Mouse (Mus musculus) CH12.LX (cell line): ENCODE measurements around the gene Unc13a. TPM values are rescaled to one million over a fixed set of nuclear protein-coding genes. Genes with fewer than 3 reads are reported as not detected.

Experiments
- DNase-seq: peaks from one replicate; pipeline ENCODE4 v3.0.0-alpha.2; 2013; ENCODE audit errors: extremely low read depth
- H3K27ac ChIP-seq: 2 replicates; pipeline ENCODE4 v1.5.1; 2012; ENCODE audit warnings: low read depth, mild to moderate bottlenecking, control low read depth, moderate library complexity; ENCODE audit not compliant: insufficient read depth
- H3K27me3 ChIP-seq: replicated peaks from 2 replicates; pipeline ENCODE3; 2012; ENCODE audit warnings: inconsistent platforms
- H3K36me3 ChIP-seq, 2 experiments: replicated peaks in 1 of 2; 2 replicates each; pipeline versions ENCODE3 to v1.6.1; 2012; ENCODE audit warnings: inconsistent platforms in 1 of 2, low read length in 1 of 2, mild to moderate bottlenecking in 1 of 2, mixed read lengths in 1 of 2, moderate library complexity in 1 of 2; ENCODE audit not compliant: control insufficient read depth in 1 of 2, insufficient read depth in 1 of 2
- H3K4me1 ChIP-seq, 2 experiments: 2 replicates each; pipeline ENCODE4 v1.6.1; 2012; ENCODE audit warnings: inconsistent platforms in 1 of 2, moderate library complexity in 1 of 2; ENCODE audit not compliant: insufficient read depth in 2 of 2, control insufficient read depth in 1 of 2
- H3K4me2 ChIP-seq: 2 replicates; pipeline ENCODE4 v1.6.1; 2012; ENCODE audit warnings: low read depth, mild to moderate bottlenecking, control low read depth; ENCODE audit not compliant: poor library complexity, insufficient read depth, severe bottlenecking
- H3K4me3 ChIP-seq, 3 experiments: fragments of 150-350 bp in 1 of 3; sonication (generic) in 1 of 3; replicated peaks in 1 of 3; 2 replicates each; pipeline versions ENCODE3 to v1.5.1; 2011 to 2012; ENCODE audit warnings: low read depth in 2 of 3, low read length in 2 of 3, mild to moderate bottlenecking in 2 of 3, moderate library complexity in 2 of 3, control low read depth in 1 of 3, improper control_type of control experiment in 1 of 3, inconsistent platforms in 1 of 3, mixed read lengths in 1 of 3; ENCODE audit not compliant: poor library complexity in 1 of 3
- H3K79me2 ChIP-seq: replicated peaks from 2 replicates; pipeline ENCODE4 v1.6.1; 2012; ENCODE audit warnings: mild to moderate bottlenecking, moderate library complexity; ENCODE audit not compliant: control insufficient read depth, poor library complexity, insufficient read depth, severe bottlenecking; ENCODE audit errors: extremely low read depth
- H3K9ac ChIP-seq: 2 replicates; pipeline ENCODE4 v1.6.1; 2012; ENCODE audit warnings: low read depth, mild to moderate bottlenecking, control low read depth, moderate library complexity; ENCODE audit not compliant: insufficient read depth
- H3K9me3 ChIP-seq: replicated peaks from 2 replicates; pipeline ENCODE3; 2012; ENCODE audit warnings: low read length, inconsistent platforms, mixed read lengths
- BHLHE40 ChIP-seq: IDR thresholded peaks from 2 replicates; pipeline ENCODE4 v1.6.1; 2011; ENCODE audit warnings: mild to moderate bottlenecking, low read depth, low read length, improper control_type of control experiment
- CHD2 ChIP-seq: IDR thresholded peaks from 2 replicates; pipeline ENCODE4 v1.6.1; 2011; ENCODE audit warnings: low read length, improper control_type of control experiment
- CTCF ChIP-seq, 2 experiments: IDR thresholded peaks in 1 of 2; conservative IDR thresholded peaks in 1 of 2; 2 replicates each; pipeline ENCODE4 v1.5.1; 2011 to 2012; ENCODE audit warnings: low read depth in 2 of 2, low read length in 2 of 2, improper control_type of control experiment in 1 of 2, inconsistent platforms in 1 of 2, mild to moderate bottlenecking in 1 of 2, moderate library complexity in 1 of 2
- E2F4 ChIP-seq: IDR thresholded peaks from 2 replicates; pipeline ENCODE4 v1.6.1; 2011; ENCODE audit warnings: low read depth, low read length, improper control_type of control experiment; ENCODE audit not compliant: insufficient replicate concordance
- ELF1 ChIP-seq: IDR thresholded peaks from 2 replicates; pipeline ENCODE4 v1.6.1; 2014; ENCODE audit warnings: low read depth, mild to moderate bottlenecking, inconsistent platforms, low read length, improper control_type of control experiment
- EP300 ChIP-seq: IDR thresholded peaks from 2 replicates; pipeline ENCODE4 v1.6.1; 2011; ENCODE audit warnings: low read length, improper control_type of control experiment
- ETS1 ChIP-seq: conservative IDR thresholded peaks from 2 replicates; pipeline ENCODE4 v1.6.1; 2012; ENCODE audit warnings: low read depth, mild to moderate bottlenecking, inconsistent platforms, low read length, improper control_type of control experiment, moderate library complexity
- HCFC1 ChIP-seq: IDR thresholded peaks from 2 replicates; pipeline ENCODE4 v1.6.1; 2012; ENCODE audit warnings: low read depth, mild to moderate bottlenecking, inconsistent platforms, low read length, improper control_type of control experiment
- IRF4 ChIP-seq: IDR thresholded peaks from 2 replicates; pipeline ENCODE4 v1.6.1; 2014; ENCODE audit warnings: low read depth, mild to moderate bottlenecking, inconsistent platforms, low read length, improper control_type of control experiment
- JUN ChIP-seq: IDR thresholded peaks from 2 replicates; pipeline ENCODE4 v1.6.1; 2011; ENCODE audit warnings: low read depth, mild to moderate bottlenecking, low read length, improper control_type of control experiment, moderate library complexity; ENCODE audit not compliant: insufficient read depth
- KAT2A ChIP-seq: IDR thresholded peaks from 2 replicates; pipeline ENCODE4 v1.6.1; 2012; ENCODE audit warnings: low read length, improper control_type of control experiment, inconsistent platforms; ENCODE audit not compliant: insufficient replicate concordance
- MAFK ChIP-seq: IDR thresholded peaks from 2 replicates; pipeline ENCODE4 v1.6.1; 2011; ENCODE audit warnings: low read length, improper control_type of control experiment; ENCODE audit not compliant: insufficient replicate concordance
- MEF2A ChIP-seq: IDR thresholded peaks from 2 replicates; pipeline ENCODE4 v1.6.1; 2014; ENCODE audit warnings: low read depth, mild to moderate bottlenecking, inconsistent platforms, low read length, improper control_type of control experiment, borderline replicate concordance
- MXI1 ChIP-seq: IDR thresholded peaks from 2 replicates; pipeline ENCODE4 v1.6.1; 2011; ENCODE audit warnings: mild to moderate bottlenecking, low read depth, low read length, improper control_type of control experiment
- NELFE ChIP-seq: IDR thresholded peaks from 2 replicates; pipeline ENCODE4 v1.6.1; 2011; ENCODE audit warnings: low read depth, low read length, improper control_type of control experiment
- NRF1 ChIP-seq: IDR thresholded peaks from 2 replicates; pipeline ENCODE4 v1.6.1; 2014; ENCODE audit warnings: low read depth, mild to moderate bottlenecking, inconsistent platforms, low read length, improper control_type of control experiment, moderate library complexity
- PAX5 ChIP-seq: IDR thresholded peaks from 2 replicates; pipeline ENCODE4 v1.6.1; 2012; ENCODE audit warnings: low read length, inconsistent platforms, mixed read lengths
- POLR2A ChIP-seq: IDR thresholded peaks from 2 replicates; pipeline ENCODE4 v1.6.1; 2011; ENCODE audit warnings: low read depth, mild to moderate bottlenecking, improper control_type of control experiment, low read length
- POLR2AphosphoS2 ChIP-seq: IDR thresholded peaks from 2 replicates; pipeline ENCODE4 v1.6.1; 2011; ENCODE audit warnings: low read depth, low read length, improper control_type of control experiment
- RAD21 ChIP-seq: IDR thresholded peaks from 2 replicates; pipeline ENCODE4 v1.6.1; 2011; ENCODE audit warnings: low read depth, mild to moderate bottlenecking, low read length, improper control_type of control experiment, moderate library complexity
- RCOR1 ChIP-seq: conservative IDR thresholded peaks from 2 replicates; pipeline ENCODE4 v1.6.1; 2012; ENCODE audit warnings: low read depth, mild to moderate bottlenecking, inconsistent platforms, low read length, improper control_type of control experiment
- SIN3A ChIP-seq: IDR thresholded peaks from 2 replicates; pipeline ENCODE4 v1.6.1; 2012; ENCODE audit warnings: low read length, improper control_type of control experiment, inconsistent platforms
- SMC3 ChIP-seq: IDR thresholded peaks from 2 replicates; pipeline ENCODE4 v1.6.1; 2011; ENCODE audit warnings: low read depth, low read length, improper control_type of control experiment
- TBP ChIP-seq: conservative IDR thresholded peaks from 2 replicates; pipeline ENCODE4 v1.6.1; 2011; ENCODE audit warnings: low read depth, low read length, improper control_type of control experiment
- TCF12 ChIP-seq: IDR thresholded peaks from 2 replicates; pipeline ENCODE4 v1.6.1; 2014; ENCODE audit warnings: low read depth, mild to moderate bottlenecking, inconsistent platforms, low read length, improper control_type of control experiment
- UBTF ChIP-seq: IDR thresholded peaks from 2 replicates; pipeline ENCODE4 v1.6.1; 2012; ENCODE audit warnings: low read depth, mild to moderate bottlenecking, inconsistent platforms, low read length, improper control_type of control experiment, moderate library complexity
- USF1 ChIP-seq: IDR thresholded peaks from 2 replicates; pipeline ENCODE4 v1.6.1; 2014; ENCODE audit warnings: low read depth, mild to moderate bottlenecking, inconsistent platforms, low read length, improper control_type of control experiment
- USF2 ChIP-seq: conservative IDR thresholded peaks from 2 replicates; pipeline ENCODE4 v1.6.1; 2011; ENCODE audit warnings: low read depth, low read length, improper control_type of control experiment
- ZKSCAN1 ChIP-seq: IDR thresholded peaks from 2 replicates; pipeline ENCODE4 v1.6.1; 2012; ENCODE audit warnings: low read depth, inconsistent platforms, low read length, improper control_type of control experiment, borderline replicate concordance
- ZMIZ1 ChIP-seq: IDR thresholded peaks from 2 replicates; pipeline ENCODE4 v1.6.1; 2012; ENCODE audit warnings: low read depth, mild to moderate bottlenecking, inconsistent platforms, low read length, improper control_type of control experiment
- ZNF384 ChIP-seq: IDR thresholded peaks from 2 replicates; pipeline ENCODE4 v1.6.1; 2012; ENCODE audit warnings: low read depth, low read length, improper control_type of control experiment, inconsistent platforms
- dilution Hi-C: fragments of 300-500 bp; cut with MboI; formaldehyde crosslinking; loops from 2 replicates; pipeline ENCODE4 v1.14.3; 2020; ENCODE audit warnings: low sequenced_read_pairs; ENCODE audit not compliant: extremely low pct_unique_long_range_greater_than_20kb, extremely low pct_ligation_motif_present
- in situ Hi-C: fragments of 300-500 bp; cut with MboI; formaldehyde crosslinking; loops from 3 replicates; pipeline ENCODE4 v1.14.3; 2019; ENCODE audit warnings: low sequenced_read_pairs, low pct_ligation_motif_present, low pct_unique_long_range_greater_than_20kb, mixed read lengths
- polyA plus RNA-seq: library from polyadenylated mRNA; unstranded; fragments of >175 nt; gene quantifications from 2 replicates; pipeline ENCODE4 v1.2.1, GENCODE M21; 2012; ENCODE audit warnings: low read depth; ENCODE audit not compliant: insufficient read length
- total RNA-seq, 2 experiments: library from RNA; depleted of rRNA; stranded (reverse); fragments of 300-350 nt in 1 of 2; fragments of >200 nt in 1 of 2; gene quantifications; 2 replicates each; pipeline ENCODE4 v1.2.3; 2012 to 2014

Unc13a gene
- total and polyA plus RNA-seq, 3 experiments = 0.68 to 2.1 (median 1.0) TPM

DNA sequence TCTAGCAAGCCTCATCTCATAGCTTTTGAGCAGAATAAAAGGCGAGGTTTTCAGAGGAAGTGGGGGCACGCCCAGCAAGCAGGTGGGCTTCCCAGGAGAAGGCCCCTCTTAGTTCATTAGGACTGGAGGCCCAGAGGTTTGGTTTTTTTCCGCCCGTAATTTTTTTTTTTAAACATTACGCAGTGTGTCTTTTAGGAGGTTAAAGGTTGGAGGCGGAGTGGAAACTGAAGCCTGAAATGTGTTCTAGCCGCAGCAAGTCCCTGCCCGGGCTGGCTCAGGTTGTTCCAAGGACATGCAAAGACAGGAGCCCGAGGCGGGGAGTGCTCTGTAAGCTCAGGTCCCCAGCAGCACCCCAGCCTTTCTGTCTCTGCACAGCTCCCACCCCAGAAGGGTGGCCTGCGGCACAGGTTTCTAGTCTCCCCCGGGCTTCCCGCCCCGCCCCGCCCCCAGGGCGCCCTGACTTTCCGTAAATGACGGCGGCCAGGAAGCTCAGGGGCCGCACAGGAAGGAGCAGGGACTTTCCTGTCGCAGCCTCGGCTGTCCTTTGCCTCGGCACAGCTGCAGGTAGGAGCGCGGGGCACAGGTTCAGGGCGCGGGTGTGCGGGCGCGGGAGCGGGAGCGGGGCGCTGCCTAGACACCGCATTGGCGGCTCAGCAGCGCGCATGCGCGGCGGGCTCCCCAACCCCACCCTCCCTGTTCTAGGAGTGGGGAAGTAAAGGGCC, 4.6 kb upstream of the Unc13a start, which contains the start of gene Jak3:
Jak3 (plus strand) TSS at position 277 of the 722 bp plus-strand sequence.
- in situ Hi-C loops = no loop called here
- DNase-seq = peak; percentile 82

DNA sequence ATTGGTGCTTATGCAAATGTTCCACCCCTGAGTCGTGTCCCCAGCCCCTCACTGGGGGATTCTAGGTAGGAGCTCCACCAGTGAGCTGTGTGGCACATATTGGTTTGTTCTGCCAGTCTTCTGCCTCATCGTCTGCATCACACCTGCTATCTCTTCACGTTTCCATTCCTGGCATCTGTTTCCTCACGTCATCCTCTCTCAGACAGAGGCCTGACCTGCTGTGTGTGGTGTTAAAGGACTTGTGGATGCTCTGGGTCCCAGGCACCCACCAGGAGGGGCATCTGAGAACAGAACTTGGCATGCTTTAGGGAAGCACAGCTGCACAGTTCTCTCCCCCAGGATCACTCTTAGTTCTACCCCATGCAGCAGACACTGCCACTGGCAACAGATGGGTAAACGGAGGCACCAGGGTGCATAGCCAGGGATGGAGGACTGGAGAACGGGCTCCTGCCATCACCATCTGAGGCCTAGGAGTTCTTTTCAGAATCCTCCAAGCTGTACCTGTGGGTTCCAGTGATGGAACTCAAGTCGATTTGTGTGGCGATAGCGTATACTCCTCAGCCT, 4.0 kb upstream of the Unc13a start:
- TF ChIP-seq NRF1 (no peak), PAX5 (no peak), SMC3 (no peak), TCF12 (peak; percentile 7; the same call in 1 of the 2 replicates), ZKSCAN1 (no peak), ETS1 (peak; percentile 19; the same call in 1 of the 2 replicates), MAFK (no peak), MEF2A (no peak), ZNF384 (no peak), E2F4 (no peak), CTCF (conservative IDR thresholded peaks at IDR 0.05 in 1 of 2, IDR thresholded peaks at IDR 0.05 in 1 of 2; ENCODE audit: low read depth in 2 of 2, low read length in 2 of 2) (no peak), CHD2 (no peak), UBTF (no peak)
- in situ Hi-C loops = no loop called here
- Histone ChIP-seq H3K79me2 (peaks cover 15% of the 10 kb centered on the region), H3K4me1 (peaks cover 30 to 60% of the 10 kb centered on the region in 2 experiments), H3K9me3 (no peaks in the 10 kb centered on the region), H3K27ac (peak overlapping the region; percentile 93), H3K27me3 (peaks cover 6% of the 10 kb centered on the region), H3K4me3 (peak overlapping the region; percentile 0 to 72 (median 37)), H3K36me3 (peaks cover 19 to 26% of the 10 kb centered on the region in 2 experiments), H3K4me2 (peak overlapping the region; percentile 94), H3K9ac (peak overlapping the region; percentile 90; the same call in 1 of the 2 replicates)
- dilution Hi-C loops = no loop called here
- peak; percentile 34 for DNase-seq

More for the DNA sequence above, 4.6 kb upstream of the Unc13a start, which contains the start of gene Jak3:
- H3K79me2 ChIP-seq = peaks cover 15% of the 10 kb centered on the region
- H3K9me3 ChIP-seq = no peaks in the 10 kb centered on the region
- peak within 1 kb of the TSS; percentile 93 for H3K27ac ChIP-seq
- dilution Hi-C loops = no loop called here
- peak within 1 kb of the TSS; percentile 90 for H3K9ac ChIP-seq
- TF ChIP-seq JUN (no peak), CHD2 (peak; percentile 53; the same call in 1 of the 2 replicates), POLR2A (peak; percentile 85), NELFE (peak; percentile 70), PAX5 (no peak), RCOR1 (no peak), EP300 (0 out of 2 replicates have a peak, but pooled peaks have one; percentile 8), ZNF384 (peak; percentile 88), MXI1 (peak; percentile 73; the same call in 1 of the 2 replicates), BHLHE40 (peak; percentile 37; the same call in 1 of the 2 replicates), UBTF (peak; percentile 79; the same call in 1 of the 2 replicates), ETS1 (no peak), IRF4 (peak; percentile 83), SMC3 (no peak), TCF12 (peak; percentile 95), USF2 (no peak), NRF1 (peak; percentile 85), KAT2A (0 out of 2 replicates have a peak, but pooled peaks have one; percentile 30), POLR2AphosphoS2 (0 out of 2 replicates have a peak, but pooled peaks have one; percentile 24), ELF1 (peak; percentile 74), HCFC1 (peak; percentile 69), ZMIZ1 (peak; percentile 22; the same call in 1 of the 2 replicates), USF1 (peak; percentile 73), RAD21 (no peak), SIN3A (peak; percentile 66; the same call in 1 of the 2 replicates), TBP (no peak), MEF2A (peak; percentile 73; the same call in 1 of the 2 replicates), CTCF (conservative IDR thresholded peaks at IDR 0.05 in 1 of 2, IDR thresholded peaks at IDR 0.05 in 1 of 2; ENCODE audit: low read depth in 2 of 2, low read length in 2 of 2) (no peak)
- peak within 1 kb of the TSS; percentile 72 to 81 (median 81) for H3K4me3 ChIP-seq
- H3K4me1 ChIP-seq = peaks cover 26 to 55% of the 10 kb centered on the region in 2 experiments
- H3K27me3 ChIP-seq = peaks cover 1% of the 10 kb centered on the region
- peak within 1 kb of the TSS; percentile 94 for H3K4me2 ChIP-seq
- H3K36me3 ChIP-seq = peaks cover 25 to 32% of the 10 kb centered on the region in 2 experiments
